Mouse (Mus musculus): ENCODE data around the gene Gm17402.
A peak's percentile ranks its signal among the peaks of the same experiment; 100 is the strongest.

Gene Gm17402

DNA sequence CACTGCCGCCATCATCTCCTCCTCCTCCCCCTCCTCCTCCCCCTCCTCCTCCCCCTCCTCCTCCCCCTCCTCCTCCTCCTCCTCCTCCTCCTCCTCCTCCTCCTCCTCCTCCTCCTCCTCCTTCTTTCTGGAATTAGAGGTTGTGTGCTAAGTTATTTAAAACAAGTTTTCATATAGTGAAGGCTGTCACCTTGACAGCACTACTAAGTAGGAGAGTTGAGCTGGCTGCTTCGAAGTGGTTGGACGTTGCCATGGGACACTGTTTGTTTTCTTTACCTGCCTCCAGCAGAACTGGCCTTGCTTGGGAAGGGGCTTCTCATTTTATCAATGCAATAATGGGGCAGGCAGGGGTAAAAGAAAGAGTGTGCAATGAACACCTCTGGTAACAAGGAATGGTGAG lies at the start of gene Gm17402:
TSS of gene Gm17402 (minus strand) at position 101 of the 400 bp plus-strand sequence.
- no peak for DNase-seq (ENCODE audit: extremely low spot score)

DNA sequence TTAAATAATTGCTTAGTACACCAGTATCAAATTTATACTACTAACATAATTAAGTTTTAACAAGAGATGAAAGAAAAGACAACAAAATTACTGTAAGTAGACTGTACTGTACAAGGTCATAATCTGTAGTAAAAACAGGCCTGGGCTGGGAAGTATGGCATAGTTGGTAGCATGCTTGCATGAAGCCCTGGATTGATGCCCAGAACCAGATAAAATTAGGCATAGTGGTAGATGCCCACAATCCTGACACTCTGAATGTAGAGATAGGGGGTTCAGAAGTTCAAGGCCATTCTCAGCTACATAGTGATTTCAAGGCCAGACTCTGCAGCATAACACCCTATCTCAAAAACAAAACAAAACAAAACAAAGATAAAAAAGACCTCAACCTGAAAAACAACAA lies 3.3 kb upstream of the Gm17402 start:
- no peak for DNase-seq (ENCODE audit: extremely low spot score)

GRCm38 (mm10) chr3:67374360-67374778 lies 594 bp downstream of the Gm17402 start:
- peak; percentile 10 for DNase-seq (ENCODE audit: extremely low spot score)

GRCm38 (mm10) chr3:67373872-67374271 lies 1.1 kb downstream of the Gm17402 start, which contains the start of gene Mlf1:
Gene Mlf1, plus strand, starts transcription at chr3:67374097.
- peak; percentile 93 for DNase-seq (ENCODE audit: extremely low spot score)

DNA sequence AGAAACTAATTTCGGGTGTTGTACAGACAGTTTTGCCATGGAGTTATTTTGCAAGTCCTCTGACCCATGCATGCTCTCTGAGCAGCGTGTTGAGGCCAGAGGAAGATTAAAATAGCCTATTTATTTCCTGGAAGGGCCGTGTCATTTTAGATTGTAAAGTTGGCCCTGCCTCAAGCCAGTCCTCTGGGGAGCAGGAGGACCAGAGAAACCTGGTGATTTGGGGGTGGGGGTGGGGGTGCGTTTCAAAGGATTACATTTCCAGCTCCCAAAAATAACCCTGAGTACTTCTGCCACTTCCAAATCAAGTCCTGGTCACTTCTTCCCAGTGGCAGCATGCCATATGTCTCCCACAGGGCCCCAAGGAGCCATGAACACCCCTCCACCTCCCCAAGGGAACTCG lies 2.2 kb downstream of the Gm17402 start:
- DNase-seq (ENCODE audit: extremely low spot score): no peak

DNA sequence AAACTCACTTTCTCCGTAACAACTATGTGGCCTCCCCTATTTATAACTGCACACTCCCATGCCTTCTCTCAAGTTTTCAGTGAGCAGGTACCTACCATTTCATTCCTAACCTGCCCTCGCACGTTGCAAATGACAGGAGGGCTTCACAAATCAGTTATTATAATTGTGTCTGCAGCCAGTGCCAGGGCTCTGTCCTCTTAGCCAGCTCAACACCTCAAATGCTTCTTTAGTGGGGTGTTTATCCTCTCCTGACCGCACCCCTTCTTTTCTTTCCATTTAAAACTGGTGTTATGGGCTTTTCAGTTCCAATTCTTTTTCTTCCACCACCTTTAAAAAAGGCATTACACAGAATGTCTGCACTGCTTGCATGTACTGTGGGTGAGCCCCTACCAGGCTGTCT lies 2.8 kb downstream of the Gm17402 start:
- DNase-seq (ENCODE audit: extremely low spot score): no peak

DNA sequence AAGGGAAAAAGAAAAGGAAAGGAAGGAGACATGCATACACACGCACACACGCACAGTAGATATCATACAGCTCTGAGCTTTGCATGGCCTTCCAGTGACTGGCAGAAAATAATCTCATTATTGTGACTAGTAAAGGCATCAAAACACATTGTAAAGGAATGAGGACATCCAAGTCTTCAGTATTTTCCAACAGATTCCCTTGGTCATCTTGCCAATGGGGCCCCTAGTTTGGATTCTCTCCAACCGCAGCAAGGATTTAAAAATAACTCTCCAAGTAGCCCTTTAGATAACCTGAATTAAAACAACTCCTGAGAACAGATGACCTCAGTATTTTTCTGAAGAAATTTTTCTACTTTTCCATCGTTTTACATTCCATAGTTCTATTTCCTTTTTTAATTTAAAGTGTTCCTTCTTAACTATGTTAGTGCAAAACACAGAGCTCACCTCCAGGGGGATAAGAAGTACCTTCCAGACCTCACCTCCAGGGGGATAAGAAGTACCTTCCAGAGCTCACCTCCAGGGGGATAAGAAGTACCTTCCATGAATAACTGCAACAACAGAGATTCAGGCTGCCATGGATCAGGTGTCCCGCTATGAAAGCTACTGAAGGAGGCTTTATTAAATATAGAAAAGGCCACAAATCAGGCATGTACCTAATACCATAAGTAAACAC lies 5.4 kb downstream of the Gm17402 start:
- no peak for DNase-seq (ENCODE audit: extremely low spot score)

DNA sequence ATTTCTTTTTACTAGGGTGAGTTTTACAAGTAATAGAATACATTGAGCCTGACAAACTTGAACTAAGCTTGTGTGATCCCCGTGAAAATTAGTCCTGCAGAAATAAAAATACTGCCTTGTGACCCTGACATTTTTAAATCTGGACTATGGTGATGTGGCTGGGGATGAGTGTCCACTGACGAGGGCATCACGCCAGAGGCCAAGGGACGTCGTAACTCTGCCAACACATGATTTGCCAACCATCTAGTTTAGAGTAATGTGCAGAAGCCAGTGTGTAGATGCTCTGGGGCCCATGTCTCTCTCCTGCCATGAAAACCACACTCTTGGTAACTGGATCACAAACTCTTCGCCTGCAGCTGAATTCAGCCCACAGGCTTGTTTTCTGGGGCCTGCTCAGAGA lies 7.5 kb downstream of the Gm17402 start:
- no peak for DNase-seq (ENCODE audit: extremely low spot score)

DNA sequence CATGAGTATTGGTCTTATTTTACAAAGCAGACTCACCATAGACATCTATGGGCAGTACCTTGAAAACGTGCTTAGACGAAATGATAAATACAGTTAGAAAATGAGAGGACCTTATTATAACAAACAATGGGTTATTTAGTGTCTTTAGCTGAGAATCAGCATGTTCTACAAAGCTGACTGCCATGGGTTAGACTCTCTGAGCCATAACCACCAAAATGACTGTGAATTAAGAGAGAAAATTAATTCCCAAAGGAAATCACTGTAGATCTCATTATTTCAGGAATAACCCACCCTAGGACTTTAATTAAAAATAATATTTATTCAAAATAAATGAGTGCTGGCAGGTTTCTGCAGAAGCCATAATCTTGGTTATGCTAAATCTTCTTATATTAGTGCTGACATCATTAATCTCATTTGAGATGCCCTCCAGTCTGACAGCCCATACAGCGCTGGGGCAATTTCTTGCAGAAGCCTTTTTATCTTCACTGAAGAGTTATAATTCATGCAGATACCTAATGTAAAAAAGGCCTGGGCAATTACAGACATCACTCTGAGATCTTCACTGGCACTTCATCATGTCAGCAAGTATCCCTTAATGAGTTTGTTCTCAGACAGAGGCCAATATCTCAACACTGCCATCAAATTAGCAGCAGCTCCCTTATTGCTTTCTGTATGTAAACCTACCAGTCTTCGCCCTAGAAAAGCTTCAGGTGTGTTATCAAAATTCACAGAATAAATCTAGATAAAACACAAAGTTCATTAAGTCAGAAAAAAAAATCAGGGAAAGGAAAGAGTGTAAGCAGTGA lies 8.7 kb downstream of the Gm17402 start:
- no peak for DNase-seq (ENCODE audit: extremely low spot score)

DNA sequence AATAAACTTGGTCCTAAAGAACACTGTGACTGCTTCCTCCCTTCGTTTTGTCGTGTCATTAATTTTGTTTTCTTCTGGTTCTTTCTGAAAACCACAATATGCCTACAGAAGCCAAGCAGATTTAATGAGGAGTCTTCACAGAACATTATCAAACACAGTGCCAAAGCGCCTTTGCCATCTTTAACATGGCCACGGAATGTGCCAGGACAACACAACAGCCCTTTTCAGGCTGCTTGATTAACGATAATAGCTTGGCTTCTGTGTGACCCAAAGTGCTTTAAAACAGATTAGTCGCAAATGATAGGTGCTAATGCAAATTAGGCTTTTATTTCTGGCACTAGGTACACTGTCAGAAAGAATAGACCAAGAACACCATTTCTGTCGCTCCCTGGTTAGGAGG lies 16.6 kb downstream of the Gm17402 start:
- DNase-seq (ENCODE audit: extremely low spot score): no peak

DNA sequence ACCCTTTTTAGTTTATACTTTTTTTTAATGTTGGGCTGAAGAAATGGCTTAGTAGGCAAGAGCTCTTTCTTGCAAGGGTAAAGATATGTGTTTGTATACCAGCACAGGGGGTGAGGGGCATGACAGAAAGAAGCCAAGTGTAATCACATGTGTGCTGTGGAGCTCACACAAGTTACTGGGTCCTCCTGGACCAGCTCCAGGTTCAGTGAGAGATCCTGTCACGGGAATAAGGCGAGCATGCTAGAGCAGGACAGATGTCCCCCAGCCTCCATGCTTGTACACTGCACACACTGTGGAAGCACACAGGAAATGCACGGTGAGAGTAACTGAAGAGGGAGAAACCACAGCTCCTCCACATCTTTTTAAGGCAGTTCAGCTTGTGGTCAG lies 22.2 kb downstream of the Gm17402 start:
- no peak for DNase-seq (ENCODE audit: extremely low spot score)

DNA sequence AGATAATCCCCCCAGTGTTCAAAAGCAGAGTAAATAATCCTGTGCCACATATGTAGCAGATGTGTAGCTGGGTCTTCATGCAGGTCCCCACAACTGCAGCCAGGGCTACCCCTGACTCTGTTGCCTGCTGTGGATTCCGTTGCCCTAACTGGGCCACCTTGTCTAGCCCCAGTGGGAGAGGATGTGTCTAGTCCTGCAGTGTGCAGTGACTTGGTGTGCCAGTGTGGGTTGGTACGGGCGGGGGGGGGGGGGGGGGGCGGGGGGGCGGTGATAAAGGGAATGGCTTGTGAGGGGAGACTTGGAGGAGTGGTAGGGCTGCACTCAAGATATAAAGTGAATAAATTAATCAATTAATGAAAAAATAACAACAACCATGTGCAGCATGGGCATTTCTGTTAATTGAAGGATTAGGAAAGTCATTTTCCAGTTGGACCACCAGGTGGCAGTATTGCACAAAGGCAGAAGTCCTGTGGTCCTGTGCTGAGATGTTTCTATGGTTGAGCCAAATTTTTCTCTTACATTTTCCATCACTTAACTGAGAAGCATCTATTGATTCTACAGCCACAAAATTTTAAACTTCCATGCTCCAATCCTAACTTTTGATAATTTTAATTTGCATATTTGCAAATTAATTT lies 22.7 kb downstream of the Gm17402 start:
- DNase-seq (ENCODE audit: extremely low spot score): peak; percentile 24

- no peak for DNase-seq (ENCODE audit: extremely low spot score)
Observed at GRCm38 (mm10) chr3:67351406-67352127, 23.4 kb downstream of the Gm17402 start.

DNA sequence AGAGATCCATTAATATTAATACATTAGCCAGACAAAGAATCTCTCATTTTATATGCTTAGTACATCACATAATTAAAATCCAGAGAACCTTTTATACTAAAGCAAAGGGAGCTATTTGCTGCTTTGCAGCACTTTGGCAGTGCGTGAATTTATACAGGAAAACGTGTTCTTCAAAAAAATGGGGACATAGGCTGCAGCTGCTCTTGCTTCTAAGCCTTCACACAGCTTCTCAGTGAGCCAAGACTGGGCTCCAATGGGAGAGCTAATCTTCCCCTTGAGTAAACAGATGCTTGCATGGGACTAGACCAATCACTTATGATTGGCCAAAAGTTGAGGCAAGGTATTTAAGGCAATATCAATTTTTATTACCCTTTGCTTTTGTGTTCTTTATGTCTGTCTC lies 28.3 kb downstream of the Gm17402 start:
- no peak for DNase-seq (ENCODE audit: extremely low spot score)

- DNase-seq (ENCODE audit: extremely low spot score): peak; percentile 56
Observed at GRCm38 (mm10) chr3:67344599-67344998, 30.4 kb downstream of the Gm17402 start.

DNA sequence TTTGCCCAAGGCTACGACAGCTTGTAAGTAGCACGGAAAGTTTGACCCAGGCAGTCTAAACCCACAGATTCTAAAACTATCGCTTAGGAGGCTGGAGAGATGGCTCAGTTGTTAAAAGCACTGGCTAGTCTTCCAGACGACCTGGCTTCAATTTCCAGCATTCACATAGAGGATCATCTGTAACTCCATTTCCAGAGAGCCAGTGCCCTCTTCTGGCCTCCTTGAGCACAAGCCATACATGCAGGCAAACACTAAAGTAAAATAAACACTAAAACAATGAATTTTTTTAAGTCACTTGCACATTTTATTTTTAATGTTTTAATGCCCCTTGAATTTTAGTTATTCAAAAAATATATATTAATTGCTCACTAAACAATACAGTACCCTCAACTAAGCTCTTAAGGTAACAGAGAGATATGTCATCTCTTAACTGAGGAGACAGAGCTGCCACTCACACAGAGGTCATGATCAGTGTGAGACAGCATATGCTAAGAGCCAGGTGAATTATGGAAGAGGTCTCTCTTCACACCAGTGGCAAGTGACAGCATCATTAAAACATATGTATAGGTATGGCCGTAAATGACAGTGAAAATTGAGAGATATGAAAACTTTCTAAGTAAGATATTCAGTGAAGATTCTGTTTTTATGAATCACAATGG lies 31.8 kb downstream of the Gm17402 start:
- peak; percentile 26 for DNase-seq (ENCODE audit: extremely low spot score)

- DNase-seq (ENCODE audit: extremely low spot score): no peak
Observed at GRCm38 (mm10) chr3:67340921-67341320, 34.0 kb downstream of the Gm17402 start.

GRCm38 (mm10) chr3:67339558-67339957 lies 35.4 kb downstream of the Gm17402 start:
- DNase-seq (ENCODE audit: extremely low spot score): no peak

DNA sequence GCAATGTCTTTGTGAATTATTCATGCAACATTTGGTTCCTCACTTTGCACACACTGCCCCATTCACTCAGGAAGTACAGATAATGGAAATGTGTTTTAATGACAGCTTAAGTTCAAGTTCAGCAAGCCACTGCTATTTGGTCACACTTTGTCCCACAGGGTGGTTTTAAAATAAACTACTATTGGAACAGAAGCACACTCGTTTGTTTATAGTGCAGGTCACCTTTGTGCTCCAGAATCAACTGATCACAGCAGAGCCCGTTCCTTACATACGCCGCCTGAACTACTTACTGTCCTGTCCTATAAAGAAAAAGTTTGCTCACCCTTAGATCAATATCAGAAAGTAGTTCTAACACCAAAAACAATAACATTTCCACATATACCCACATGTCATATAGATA lies 52.5 kb downstream of the Gm17402 start:
- no peak for DNase-seq (ENCODE audit: extremely low spot score)

All from embryo, embryonic 9.5 days (tissue).